Mouse (Mus musculus) midbrain, embryonic 12.5 days (tissue): ENCODE results near the gene Hist1h2be. TPM values are rescaled to one million over a fixed set of nuclear protein-coding genes. Genes with fewer than 3 reads are reported as not detected.
"Not testable (repeated sequence)": the region's sequence is repeated elsewhere in the genome, so short reads cannot be mapped to it uniquely, and the experiment has no call there.

ENCODE experiments used
- ATAC-seq: fragments of 200-750 bp; cut with Nextera tagmentation; 2 replicates; pipeline ENCODE4 v1.8.0; 2017; ENCODE audit warnings: low read depth, moderate TSS enrichment, moderate library complexity; ENCODE audit not compliant: low FRiP score
- H3K27ac ChIP-seq: fragments of 300-500 bp; sonication (generic); replicated peaks from 2 replicates; pipeline ENCODE4 v1.5.1; 2016; ENCODE audit warnings: mild to moderate bottlenecking
- H3K27me3 ChIP-seq: fragments of 300-500 bp; sonication (generic); 2 replicates; pipeline ENCODE4 v1.6.1; 2016; ENCODE audit warnings: mild to moderate bottlenecking
- H3K36me3 ChIP-seq: fragments of 300-500 bp; sonication (generic); 2 replicates; pipeline ENCODE4 v1.6.1; 2016
- H3K4me1 ChIP-seq: fragments of 300-500 bp; sonication (generic); 2 replicates; pipeline ENCODE4 v1.6.1; 2016
- H3K4me2 ChIP-seq: fragments of 300-500 bp; sonication (generic); replicated peaks from 2 replicates; pipeline ENCODE4 v1.6.1; 2016; ENCODE audit warnings: mild to moderate bottlenecking, moderate library complexity
- H3K4me3 ChIP-seq: fragments of 300-500 bp; sonication (generic); 2 replicates; pipeline ENCODE4 v1.5.1; 2016; ENCODE audit warnings: mild to moderate bottlenecking
- H3K9ac ChIP-seq: fragments of 300-500 bp; sonication (generic); replicated peaks from 2 replicates; pipeline ENCODE4 v1.6.1; 2016; ENCODE audit warnings: mild to moderate bottlenecking, moderate library complexity
- H3K9me3 ChIP-seq: fragments of 300-500 bp; sonication (generic); 2 replicates; pipeline ENCODE4 v1.6.1; 2016; ENCODE audit warnings: mild to moderate bottlenecking
- WGBS: fragments of 180-500 bp; shearing (Covaris S2); methylation state at CpG from one replicate; pipeline ENCODE4 v1.1.7; 2016; 5-methylcytosine and 5-hydroxymethylcytosine counted together
- polyA plus RNA-seq: library from polyadenylated mRNA; unstranded; fragments of >200 nt; fragmentation: Nextera tagmentation; extraction: Ambion mirVana; gene quantifications from 2 replicates; pipeline ENCODE4 v1.2.1, GENCODE M21; 2016

The Hist1h2be gene
- polyA plus RNA-seq: 2.5 and 2.9 TPM in 2 replicates

GRCm38 (mm10) chr13:23620733-23621531, at the start of gene Hist1h2be:
Gene Hist1h2be, minus strand, starts transcription at chr13:23621124.
- ATAC-seq: peak; percentile 85
- under 1% methylated on average over 27 of the region's 27 CpGs for WGBS
- H3K9me3 ChIP-seq: no peaks in the 10 kb centered on the region
- peak within 1 kb of the TSS; percentile 65 for H3K4me3 ChIP-seq
- peaks cover 15% of the 10 kb centered on the region for H3K4me1 ChIP-seq
- peaks cover 6% of the 10 kb centered on the region; the same call in 1 of the 2 replicates for H3K27me3 ChIP-seq
- peak within 1 kb of the TSS; percentile 97 for H3K27ac ChIP-seq
- H3K36me3 ChIP-seq: no peaks in the 10 kb centered on the region
- peak within 1 kb of the TSS; percentile 93 for H3K9ac ChIP-seq
- peak within 1 kb of the TSS; percentile 93 for H3K4me2 ChIP-seq

DNA sequence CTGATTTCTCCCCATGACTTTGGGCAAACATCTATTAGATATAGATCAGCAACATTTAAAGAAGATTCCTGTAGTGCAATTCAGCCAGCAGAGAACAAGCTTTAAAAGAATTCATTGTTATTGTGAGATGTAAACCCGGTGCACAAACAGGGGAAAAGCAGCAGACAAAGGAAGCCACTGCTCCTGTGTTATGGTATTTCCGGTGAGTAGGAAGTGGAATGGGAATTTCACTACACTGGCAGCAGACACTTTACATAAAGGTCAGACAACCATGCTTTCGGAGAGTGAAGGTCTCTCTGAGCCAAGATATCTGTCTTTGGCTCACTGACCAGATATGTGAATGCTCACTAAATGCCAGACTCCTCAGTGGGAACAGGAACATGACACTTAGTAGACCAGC, 41.6 kb upstream of the Hist1h2be start:
- WGBS: 77% methylated on average over 3 of the region's 3 CpGs
- ATAC-seq: no peak
- Histone ChIP-seq H3K9ac (no peak overlapping the region), H3K27ac (no peak overlapping the region), H3K4me1 (no peaks in the 10 kb centered on the region), H3K4me2 (no peak overlapping the region), H3K27me3 (no peaks in the 10 kb centered on the region), H3K9me3 (no peaks in the 10 kb centered on the region), H3K4me3 (no peak overlapping the region), H3K36me3 (no peaks in the 10 kb centered on the region)

- WGBS: 75% methylated on average over 6 of the region's 6 CpGs
- no peaks in the 10 kb centered on the region for H3K36me3 ChIP-seq
Observed at GRCm38 (mm10) chr13:23659636-23660366, 38.9 kb upstream of the Hist1h2be start.

GRCm38 (mm10) chr13:23630653-23631052, 9.7 kb upstream of the Hist1h2be start:
- Histone ChIP-seq H3K9ac (no peak overlapping the region), H3K4me2 (no peak overlapping the region), H3K9me3 (no peaks in the 10 kb centered on the region), H3K36me3 (no peaks in the 10 kb centered on the region), H3K4me3 (no peak overlapping the region), H3K4me1 (no peaks in the 10 kb centered on the region), H3K27ac (no peak overlapping the region), H3K27me3 (peaks cover 9% of the 10 kb centered on the region)
- 32% methylated on average over 1 of the region's 1 CpGs for WGBS
- ATAC-seq: no peak

More at GRCm38 (mm10) chr13:23659636-23660366, 38.9 kb upstream of the Hist1h2be start:
- H3K4me1 ChIP-seq: no peaks in the 10 kb centered on the region
- no peaks in the 10 kb centered on the region for H3K27me3 ChIP-seq
- no peak overlapping the region for H3K9ac ChIP-seq
- H3K4me2 ChIP-seq: no peak overlapping the region
- H3K4me3 ChIP-seq: no peak overlapping the region
- no peak overlapping the region for H3K27ac ChIP-seq
- no peaks in the 10 kb centered on the region for H3K9me3 ChIP-seq
- no peak for ATAC-seq

DNA sequence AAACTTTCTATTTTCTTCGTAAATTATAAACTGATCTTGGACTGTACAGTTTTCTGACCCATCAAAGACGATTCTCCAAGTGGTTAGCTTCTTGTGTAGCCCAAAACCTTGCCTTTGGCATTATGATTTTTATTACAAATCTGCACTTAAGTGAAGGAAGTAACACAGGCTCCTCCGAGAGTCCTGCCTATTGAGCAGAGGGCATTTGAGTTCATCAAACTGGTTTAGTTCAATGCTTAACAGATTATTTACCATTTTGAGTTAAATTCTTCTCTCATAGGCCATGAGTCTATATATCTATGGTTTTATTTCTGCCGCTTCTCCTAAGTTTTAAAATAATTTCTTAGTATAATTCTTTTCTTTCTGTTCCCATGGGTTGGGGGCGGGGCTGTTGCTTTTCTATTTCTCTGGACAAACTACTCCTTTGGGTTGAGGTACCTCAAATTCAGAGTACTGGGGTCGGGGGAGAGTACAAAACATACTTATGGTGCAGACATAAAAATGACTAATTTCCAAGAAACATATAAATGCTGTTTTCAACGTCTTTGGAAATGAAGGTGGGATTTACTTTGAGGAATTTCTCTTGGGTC, 2.0 kb upstream of the Hist1h2be start:
- WGBS: 24% methylated on average over 7 of the region's 7 CpGs
- H3K36me3 ChIP-seq: no peaks in the 10 kb centered on the region
- ATAC-seq: no peak
- peak overlapping the region; percentile 93 for H3K9ac ChIP-seq
- H3K4me1 ChIP-seq: peaks cover 15% of the 10 kb centered on the region
- H3K4me2 ChIP-seq: peak overlapping the region; percentile 93
- H3K4me3 ChIP-seq: peak overlapping the region; percentile 65
- peak overlapping the region; percentile 97 for H3K27ac ChIP-seq
- no peaks in the 10 kb centered on the region for H3K9me3 ChIP-seq
- H3K27me3 ChIP-seq: peaks cover 6% of the 10 kb centered on the region; the same call in 1 of the 2 replicates

GRCm38 (mm10) chr13:23622175-23622671, 1.3 kb upstream of the Hist1h2be start, which contains the start of gene Hist1h1e:
Gene Hist1h1e, minus strand, starts transcription at chr13:23622558.
- H3K27ac ChIP-seq: peak within 1 kb of the TSS; percentile 97
- under 1% methylated on average over 43 of the region's 53 CpGs for WGBS
- H3K27me3 ChIP-seq, H3K9me3 ChIP-seq, H3K36me3 ChIP-seq: not testable (repeated sequence)
- peak within 1 kb of the TSS; percentile 65 for H3K4me3 ChIP-seq
- H3K4me1 ChIP-seq: peaks cover 15% of the 10 kb centered on the region
- peak within 1 kb of the TSS; percentile 93 for H3K9ac ChIP-seq
- peak; percentile 96 for ATAC-seq
- H3K4me2 ChIP-seq: peak within 1 kb of the TSS; percentile 93

DNA sequence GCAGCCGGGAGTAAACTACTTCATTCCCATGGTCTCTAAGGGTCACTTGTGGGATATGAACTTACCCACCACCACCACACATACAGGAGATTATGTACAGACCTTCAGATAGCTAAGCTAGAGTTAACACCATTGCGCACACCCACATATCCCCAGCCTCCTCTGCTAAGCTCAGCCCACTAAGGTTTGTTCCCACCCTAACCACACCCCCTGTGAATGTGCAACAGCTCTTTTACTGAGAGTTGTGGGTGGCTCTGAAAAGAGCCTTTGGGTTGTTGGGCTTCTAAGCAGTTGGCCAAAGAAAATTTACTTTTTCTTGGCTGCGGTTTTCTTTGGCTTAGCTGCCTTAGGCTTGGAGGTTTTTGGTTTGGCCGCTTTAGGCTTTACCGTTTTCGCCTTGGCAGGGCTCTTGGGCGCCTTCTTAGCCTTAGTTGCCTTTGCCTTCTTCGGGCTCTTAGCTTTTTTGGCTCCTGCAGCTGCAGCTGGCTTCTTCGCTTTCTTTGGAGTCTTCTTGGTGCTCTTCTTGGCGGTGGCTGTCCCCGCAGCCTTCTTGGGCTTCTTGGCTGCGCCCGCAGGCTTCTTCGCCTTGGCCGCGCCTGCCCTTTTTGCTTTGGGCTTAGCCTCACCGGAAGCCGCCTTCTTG, 729 bp upstream of the Hist1h2be start:
- Histone ChIP-seq H3K9ac (peak overlapping the region; percentile 93), H3K27ac (peak overlapping the region; percentile 97), H3K4me3 (peak overlapping the region; percentile 65), H3K9me3 (no peaks in the 10 kb centered on the region), H3K4me2 (peak overlapping the region; percentile 93), H3K4me1 (peaks cover 15% of the 10 kb centered on the region), H3K27me3 (peaks cover 6% of the 10 kb centered on the region; the same call in 1 of the 2 replicates), H3K36me3 (no peaks in the 10 kb centered on the region)
- ATAC-seq: peak; percentile 76
- 0% methylated on average over 18 of the region's 18 CpGs for WGBS

GRCm38 (mm10) chr13:23620056-23620732, 730 bp downstream of the Hist1h2be start:
- no peaks in the 10 kb centered on the region for H3K36me3 ChIP-seq
- peak overlapping the region; percentile 68 for H3K9ac ChIP-seq

DNA sequence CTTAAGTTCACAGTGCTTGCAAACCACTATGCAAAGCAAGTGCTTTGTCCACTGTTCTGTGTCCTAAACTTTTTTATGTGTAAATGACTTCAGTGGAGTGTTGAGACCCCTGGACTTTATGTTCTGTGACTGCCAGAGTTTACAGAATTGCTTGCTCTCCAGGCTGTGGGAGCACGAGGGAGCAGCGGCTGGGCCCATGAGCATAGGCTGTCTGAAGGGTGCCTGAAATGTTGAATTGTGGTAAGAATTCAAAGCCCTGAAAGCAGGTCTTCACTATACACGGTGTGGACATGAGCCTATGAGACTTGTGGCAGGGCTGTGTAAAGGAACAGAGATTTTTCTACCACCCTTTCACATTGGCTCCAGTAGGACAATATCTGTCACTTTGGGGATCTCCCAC, 9.3 kb downstream of the Hist1h2be start:
- 83% methylated on average over 3 of the region's 3 CpGs for WGBS
- H3K9me3 ChIP-seq: no peaks in the 10 kb centered on the region
- no peak overlapping the region for H3K4me2 ChIP-seq
- no peak overlapping the region for H3K27ac ChIP-seq
- H3K9ac ChIP-seq: no peak overlapping the region
- no peaks in the 10 kb centered on the region for H3K36me3 ChIP-seq
- ATAC-seq: no peak
- no peaks in the 10 kb centered on the region for H3K4me1 ChIP-seq
- H3K4me3 ChIP-seq: no peak overlapping the region
- no peaks in the 10 kb centered on the region for H3K27me3 ChIP-seq

More at GRCm38 (mm10) chr13:23620056-23620732, 730 bp downstream of the Hist1h2be start:
- Histone ChIP-seq H3K27ac (peak overlapping the region; percentile 97), H3K4me3 (peak overlapping the region; percentile 65), H3K9me3 (no peaks in the 10 kb centered on the region), H3K4me2 (peak overlapping the region; percentile 93), H3K27me3 (peaks cover 2% of the 10 kb centered on the region; the same call in 1 of the 2 replicates), H3K4me1 (peaks cover 15% of the 10 kb centered on the region)
- WGBS: 59% methylated on average over 12 of the region's 12 CpGs
- no peak for ATAC-seq

DNA sequence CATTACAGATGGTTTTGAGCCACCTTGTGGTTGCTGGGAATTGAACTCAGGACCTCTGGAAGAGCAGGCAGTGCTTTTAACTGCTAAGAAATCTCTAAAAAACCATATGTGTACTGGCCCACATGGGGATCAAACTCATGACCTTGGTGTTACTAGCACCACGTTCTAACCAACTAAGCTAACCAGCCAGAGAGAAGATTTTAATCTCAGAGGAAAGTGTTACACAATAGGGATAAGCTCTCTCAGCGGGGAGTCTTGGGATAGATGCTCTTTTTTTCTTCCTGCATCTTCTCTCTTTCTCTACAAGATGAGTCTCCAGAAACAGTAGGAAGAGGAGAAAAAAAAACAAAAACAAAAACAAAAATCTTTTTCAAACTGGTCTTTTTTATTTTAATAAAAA, 10.5 kb downstream of the Hist1h2be start:
- Histone ChIP-seq H3K4me3 (no peak overlapping the region), H3K4me2 (no peak overlapping the region), H3K9me3 (no peaks in the 10 kb centered on the region), H3K27me3 (no peaks in the 10 kb centered on the region), H3K27ac (no peak overlapping the region), H3K4me1 (no peaks in the 10 kb centered on the region), H3K36me3 (no peaks in the 10 kb centered on the region), H3K9ac (no peak overlapping the region)
- WGBS: 59% methylated on average over 2 of the region's 2 CpGs
- no peak for ATAC-seq

DNA sequence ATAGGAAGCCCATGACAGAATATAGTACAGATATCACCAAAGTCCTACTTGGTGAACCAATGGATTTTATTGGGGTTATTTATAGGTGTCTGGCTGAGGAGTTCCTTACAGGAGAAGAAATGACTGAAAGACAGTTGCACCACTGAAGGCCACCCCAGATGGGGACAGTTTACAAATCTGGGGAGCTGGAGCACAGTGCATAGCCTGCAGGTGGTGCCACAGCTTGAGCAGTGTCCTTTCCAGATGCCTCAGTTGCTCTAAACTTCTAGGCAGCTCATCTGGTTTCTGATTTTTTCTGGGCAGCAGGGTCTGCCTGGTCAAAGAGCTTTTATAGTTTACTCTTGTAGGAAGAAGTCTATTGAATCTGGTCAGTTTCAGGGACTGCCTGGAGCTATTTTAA, 11.1 kb downstream of the Hist1h2be start:
- Histone ChIP-seq H3K4me3 (no peak overlapping the region), H3K4me1 (no peaks in the 10 kb centered on the region), H3K36me3 (no peaks in the 10 kb centered on the region), H3K27ac (no peak overlapping the region), H3K4me2 (no peak overlapping the region), H3K27me3 (no peaks in the 10 kb centered on the region), H3K9ac (no peak overlapping the region), H3K9me3 (no peaks in the 10 kb centered on the region)
- ATAC-seq: no peak
